Mouse (Mus musculus) liver, embryonic 12.5 days (tissue): ENCODE measurements at regions not wholly inside any gene's neighbourhood (a gene's known extent, or its start where the extent isn't known, plus 50 kb on each side); places are given as distances from the start of the nearest gene placed in this dataset.

Experiments
- ATAC-seq: fragments of 200-750 bp; cut with Nextera tagmentation; 2 replicates; pipeline ENCODE4 v1.8.0; 2017; ENCODE audit warnings: moderate number of reproducible peaks, mild to moderate bottlenecking, moderate library complexity
- H3K27ac ChIP-seq: fragments of 300-500 bp; sonication (generic); 2 replicates; pipeline ENCODE4 v1.5.1; 2016; ENCODE audit warnings: mild to moderate bottlenecking
- H3K27me3 ChIP-seq: fragments of 300-500 bp; sonication (generic); replicated peaks from 2 replicates; pipeline ENCODE4 v1.6.1; 2016; ENCODE audit warnings: mild to moderate bottlenecking, moderate library complexity
- H3K36me3 ChIP-seq: fragments of 300-500 bp; sonication (generic); 2 replicates; pipeline ENCODE4 v1.6.1; 2016; ENCODE audit warnings: mild to moderate bottlenecking, moderate library complexity
- H3K4me1 ChIP-seq: fragments of 300-500 bp; sonication (generic); 2 replicates; pipeline ENCODE4 v1.6.1; 2016
- H3K4me2 ChIP-seq: fragments of 300-500 bp; sonication (generic); 2 replicates; pipeline ENCODE4 v1.6.1; 2016; ENCODE audit warnings: mild to moderate bottlenecking, moderate library complexity
- H3K4me3 ChIP-seq: fragments of 300-500 bp; sonication (generic); 2 replicates; pipeline ENCODE4 v1.5.1; 2016; ENCODE audit warnings: mild to moderate bottlenecking, moderate library complexity
- H3K9ac ChIP-seq: fragments of 300-500 bp; sonication (generic); 2 replicates; pipeline ENCODE4 v1.6.1; 2016; ENCODE audit warnings: mild to moderate bottlenecking, moderate library complexity
- H3K9me3 ChIP-seq: fragments of 300-500 bp; sonication (generic); replicated peaks from 2 replicates; pipeline ENCODE4 v1.6.1; 2016; ENCODE audit warnings: mild to moderate bottlenecking, moderate library complexity
- WGBS: fragments of 180-500 bp; shearing (Covaris S2); methylation state at CpG from one replicate; pipeline ENCODE4 v1.1.7; 2016; ENCODE audit not compliant: insufficient replicate concordance; 5-methylcytosine and 5-hydroxymethylcytosine counted together

DNA sequence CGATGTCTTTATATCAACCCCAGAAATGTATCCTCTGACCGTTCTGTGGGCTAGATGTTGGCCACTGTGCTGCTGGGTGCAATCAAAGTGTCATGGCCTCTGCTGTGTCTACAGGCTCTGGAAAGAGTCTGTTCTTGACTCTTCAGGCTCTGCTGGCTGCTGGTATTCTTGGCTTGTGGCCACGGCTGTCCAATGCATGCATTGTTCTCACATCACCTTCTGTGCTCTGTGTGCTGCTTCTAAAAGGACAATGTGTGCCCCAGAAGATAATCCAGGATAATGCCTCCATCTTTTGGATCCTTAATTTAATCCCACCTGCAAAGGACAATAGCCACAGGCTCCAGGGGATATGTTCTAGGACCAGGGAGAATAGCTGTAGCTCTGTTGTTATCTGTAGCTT, 77.5 kb upstream of the Dapl1 start:
- Histone ChIP-seq H3K36me3 (no peaks in the 10 kb centered on the region), H3K9ac (no peak overlapping the region), H3K4me3 (no peak overlapping the region), H3K27ac (no peak overlapping the region), H3K27me3 (no peaks in the 10 kb centered on the region), H3K4me2 (no peak overlapping the region), H3K4me1 (no peaks in the 10 kb centered on the region), H3K9me3 (no peaks in the 10 kb centered on the region)
- no peak for ATAC-seq
- 73% methylated on average over 3 of the region's 3 CpGs for WGBS

DNA sequence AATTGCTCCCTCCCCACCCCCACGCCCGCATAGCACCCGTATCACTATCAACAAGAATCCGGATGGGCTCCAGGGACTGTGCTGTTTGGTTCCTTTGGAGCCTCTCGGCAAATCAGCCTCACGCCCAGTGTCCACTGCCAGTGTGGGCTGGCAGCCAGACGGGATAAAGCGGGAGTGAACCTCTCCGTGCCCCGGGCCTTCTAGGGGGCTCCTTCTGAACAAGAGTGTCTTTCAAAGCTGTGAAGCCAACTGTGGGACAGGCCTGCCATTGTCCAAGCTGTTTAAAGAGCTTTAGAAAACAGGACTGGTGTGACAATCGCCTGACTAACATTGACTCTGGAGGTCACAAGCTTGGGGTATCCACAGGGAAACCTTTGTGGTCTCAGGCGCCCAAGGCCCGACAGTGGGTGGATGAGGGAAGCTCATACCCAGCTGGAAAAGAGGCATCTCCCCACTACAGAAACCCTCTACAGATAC, 76.9 kb upstream of the Dapl1 start:
- 81% methylated on average over 13 of the region's 13 CpGs for WGBS
- Histone ChIP-seq H3K4me2 (no peak overlapping the region), H3K27ac (no peak overlapping the region), H3K4me3 (no peak overlapping the region), H3K27me3 (no peaks in the 10 kb centered on the region), H3K9ac (no peak overlapping the region), H3K9me3 (no peaks in the 10 kb centered on the region), H3K4me1 (no peaks in the 10 kb centered on the region), H3K36me3 (no peaks in the 10 kb centered on the region)
- no peak for ATAC-seq

DNA sequence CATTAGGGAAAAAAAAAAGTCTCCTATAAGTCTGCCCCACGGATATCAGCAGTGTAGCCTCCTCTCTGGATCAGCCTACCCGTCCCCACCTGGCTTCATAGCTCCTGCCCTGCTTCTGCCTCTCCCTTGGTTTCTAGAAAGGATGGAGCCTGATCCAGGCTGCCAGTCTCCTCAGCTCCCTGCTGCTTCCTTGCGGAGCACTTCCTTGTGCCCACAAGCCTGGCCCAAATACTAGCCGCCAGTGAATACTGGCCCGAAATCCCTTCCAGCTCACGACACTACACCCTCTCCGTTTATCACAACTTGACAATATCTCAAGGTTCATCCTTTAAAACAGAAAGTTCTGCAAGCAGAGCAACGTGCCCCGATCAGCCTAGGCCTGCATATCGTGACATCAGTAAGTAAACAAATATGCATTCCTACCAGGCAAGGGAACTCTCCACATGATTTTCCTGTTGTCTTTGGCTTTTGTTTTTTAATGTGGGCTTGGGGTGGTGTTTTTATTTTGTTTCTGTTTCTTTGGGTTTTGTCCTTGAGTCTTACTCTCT, 76.3 kb upstream of the Dapl1 start:
- H3K36me3 ChIP-seq: no peaks in the 10 kb centered on the region
- 66% methylated on average over 10 of the region's 10 CpGs for WGBS
- no peak overlapping the region for H3K27ac ChIP-seq
- H3K9ac ChIP-seq: no peak overlapping the region
- no peaks in the 10 kb centered on the region for H3K4me1 ChIP-seq
- H3K9me3 ChIP-seq: no peaks in the 10 kb centered on the region
- H3K4me2 ChIP-seq: no peak overlapping the region
- H3K4me3 ChIP-seq: no peak overlapping the region
- no peaks in the 10 kb centered on the region for H3K27me3 ChIP-seq
- ATAC-seq: no peak

DNA sequence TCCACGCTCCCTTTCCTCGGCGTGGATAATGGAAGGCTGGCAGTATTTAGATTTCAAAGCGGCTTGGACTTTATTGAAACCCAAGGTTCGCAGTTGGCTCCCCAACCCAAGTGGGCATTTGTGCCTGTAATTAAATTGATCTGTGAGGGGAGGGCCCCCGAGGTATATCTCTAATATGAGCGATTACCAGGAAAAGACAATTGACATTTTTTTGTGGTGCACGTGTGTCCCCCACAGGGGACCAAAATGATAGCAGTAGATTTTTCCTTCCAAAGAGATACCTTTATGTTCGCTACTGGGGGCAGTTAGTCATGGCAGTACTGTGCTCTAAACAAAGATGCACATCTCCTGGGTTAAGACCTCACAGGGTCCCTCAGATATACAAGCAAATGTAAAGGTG, 69.8 kb upstream of the Dapl1 start:
- ATAC-seq: no peak
- no peak overlapping the region for H3K27ac ChIP-seq
- no peak overlapping the region for H3K9ac ChIP-seq
- H3K4me1 ChIP-seq: no peaks in the 10 kb centered on the region
- no peaks in the 10 kb centered on the region for H3K9me3 ChIP-seq
- no peaks in the 10 kb centered on the region for H3K27me3 ChIP-seq
- no peaks in the 10 kb centered on the region for H3K36me3 ChIP-seq
- WGBS: 79% methylated on average over 9 of the region's 9 CpGs
- no peak overlapping the region for H3K4me2 ChIP-seq
- no peak overlapping the region for H3K4me3 ChIP-seq

DNA sequence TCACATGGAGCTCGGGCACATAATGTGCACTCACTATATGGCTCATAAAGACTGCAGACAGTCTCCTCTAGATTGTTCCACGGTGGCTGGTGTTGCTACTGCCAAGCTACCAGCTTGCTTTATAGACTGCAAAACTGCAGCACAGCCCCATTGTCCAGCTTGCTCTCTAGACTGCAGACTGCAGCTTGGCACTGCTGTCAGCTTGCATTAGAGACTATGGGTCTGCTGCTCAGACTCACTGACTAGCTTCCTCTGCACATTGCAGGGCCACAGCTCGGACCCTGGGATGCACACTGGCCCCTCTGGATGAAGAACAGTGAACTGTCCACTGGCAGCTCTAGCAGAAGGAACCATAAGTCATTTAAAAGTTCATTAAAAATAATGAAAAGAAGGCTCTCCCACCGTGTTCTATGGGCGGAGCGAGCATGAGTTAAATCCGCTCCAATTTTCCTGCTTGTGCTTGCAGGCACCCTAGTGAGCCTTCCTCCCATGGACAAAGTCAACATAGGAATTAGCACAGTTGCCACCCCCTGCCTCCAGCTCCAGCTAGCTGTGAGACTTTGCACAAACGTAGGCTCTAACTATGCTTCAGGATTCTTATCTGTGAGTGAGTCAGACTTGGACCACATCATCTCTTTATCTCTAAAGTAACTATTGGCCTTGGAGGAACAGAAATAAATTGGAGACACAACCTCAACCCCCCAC, 67.8 kb upstream of the Dapl1 start:
- no peaks in the 10 kb centered on the region for H3K4me1 ChIP-seq
- ATAC-seq: no peak
- WGBS: 58% methylated on average over 8 of the region's 8 CpGs
- no peaks in the 10 kb centered on the region for H3K36me3 ChIP-seq
- no peaks in the 10 kb centered on the region for H3K9me3 ChIP-seq
- no peak overlapping the region for H3K9ac ChIP-seq
- no peaks in the 10 kb centered on the region for H3K27me3 ChIP-seq
- H3K4me3 ChIP-seq: no peak overlapping the region
- H3K4me2 ChIP-seq: no peak overlapping the region
- no peak overlapping the region for H3K27ac ChIP-seq

DNA sequence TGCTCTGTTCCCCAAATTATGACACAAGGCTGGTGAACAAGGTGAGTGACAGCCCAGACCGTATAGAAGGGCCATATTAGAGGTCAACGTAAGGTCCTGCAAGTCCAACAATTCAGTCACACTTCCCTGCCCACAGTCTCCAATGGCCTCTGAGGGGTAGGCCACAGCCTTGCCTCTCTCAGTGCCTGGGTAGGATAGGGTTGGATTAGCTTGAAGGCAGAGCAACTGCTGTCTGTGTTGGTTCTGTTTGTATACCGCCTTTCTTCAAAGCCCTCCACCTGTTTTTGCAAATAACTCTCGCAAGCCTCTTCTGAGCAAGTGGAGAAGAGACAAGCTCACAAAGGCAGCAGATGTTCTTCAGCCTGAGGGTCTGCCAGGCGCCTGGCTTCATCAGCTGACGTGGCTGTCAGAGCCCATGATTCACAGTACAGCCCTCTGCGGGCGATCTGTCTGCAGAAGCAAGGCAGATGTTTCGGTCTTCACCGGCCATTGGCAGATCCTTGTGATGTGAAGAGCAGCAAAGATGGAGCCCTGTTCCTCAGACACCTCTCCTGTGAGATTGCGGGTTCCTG, 67.0 kb upstream of the Dapl1 start:
- no peaks in the 10 kb centered on the region for H3K27me3 ChIP-seq
- no peak overlapping the region for H3K4me2 ChIP-seq
- no peak overlapping the region for H3K27ac ChIP-seq
- no peaks in the 10 kb centered on the region for H3K9me3 ChIP-seq
- H3K36me3 ChIP-seq: no peaks in the 10 kb centered on the region
- H3K4me1 ChIP-seq: no peaks in the 10 kb centered on the region
- no peak overlapping the region for H3K4me3 ChIP-seq
- 70% methylated on average over 11 of the region's 11 CpGs for WGBS
- H3K9ac ChIP-seq: no peak overlapping the region
- ATAC-seq: no peak

DNA sequence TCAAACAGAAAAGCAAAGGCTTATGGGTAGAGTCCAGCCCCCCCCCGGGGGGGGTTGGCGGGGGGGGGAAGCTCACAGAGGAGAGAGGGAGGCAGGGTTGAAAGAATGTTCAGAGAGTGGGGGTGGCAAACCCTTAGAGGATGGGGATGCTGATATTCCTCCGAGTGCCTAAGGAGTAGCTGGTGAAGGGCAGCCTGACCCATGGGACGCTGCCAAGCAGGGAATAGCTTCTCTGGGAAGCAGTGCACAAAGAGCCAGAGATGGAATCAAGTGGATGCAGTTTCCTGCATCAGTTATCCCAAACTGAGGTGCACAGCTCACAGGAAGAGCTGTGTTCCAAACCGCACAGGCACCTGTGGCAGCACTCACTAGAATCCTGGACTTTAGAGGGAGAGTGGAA, 64.0 kb upstream of the Dapl1 start:
- H3K27ac ChIP-seq: no peak overlapping the region
- H3K27me3 ChIP-seq: no peaks in the 10 kb centered on the region
- WGBS: 62% methylated on average over 5 of the region's 5 CpGs
- ATAC-seq: no peak
- H3K36me3 ChIP-seq: no peaks in the 10 kb centered on the region
- H3K4me2 ChIP-seq: no peak overlapping the region
- H3K9me3 ChIP-seq: no peaks in the 10 kb centered on the region
- no peak overlapping the region for H3K4me3 ChIP-seq
- no peaks in the 10 kb centered on the region for H3K4me1 ChIP-seq
- no peak overlapping the region for H3K9ac ChIP-seq

DNA sequence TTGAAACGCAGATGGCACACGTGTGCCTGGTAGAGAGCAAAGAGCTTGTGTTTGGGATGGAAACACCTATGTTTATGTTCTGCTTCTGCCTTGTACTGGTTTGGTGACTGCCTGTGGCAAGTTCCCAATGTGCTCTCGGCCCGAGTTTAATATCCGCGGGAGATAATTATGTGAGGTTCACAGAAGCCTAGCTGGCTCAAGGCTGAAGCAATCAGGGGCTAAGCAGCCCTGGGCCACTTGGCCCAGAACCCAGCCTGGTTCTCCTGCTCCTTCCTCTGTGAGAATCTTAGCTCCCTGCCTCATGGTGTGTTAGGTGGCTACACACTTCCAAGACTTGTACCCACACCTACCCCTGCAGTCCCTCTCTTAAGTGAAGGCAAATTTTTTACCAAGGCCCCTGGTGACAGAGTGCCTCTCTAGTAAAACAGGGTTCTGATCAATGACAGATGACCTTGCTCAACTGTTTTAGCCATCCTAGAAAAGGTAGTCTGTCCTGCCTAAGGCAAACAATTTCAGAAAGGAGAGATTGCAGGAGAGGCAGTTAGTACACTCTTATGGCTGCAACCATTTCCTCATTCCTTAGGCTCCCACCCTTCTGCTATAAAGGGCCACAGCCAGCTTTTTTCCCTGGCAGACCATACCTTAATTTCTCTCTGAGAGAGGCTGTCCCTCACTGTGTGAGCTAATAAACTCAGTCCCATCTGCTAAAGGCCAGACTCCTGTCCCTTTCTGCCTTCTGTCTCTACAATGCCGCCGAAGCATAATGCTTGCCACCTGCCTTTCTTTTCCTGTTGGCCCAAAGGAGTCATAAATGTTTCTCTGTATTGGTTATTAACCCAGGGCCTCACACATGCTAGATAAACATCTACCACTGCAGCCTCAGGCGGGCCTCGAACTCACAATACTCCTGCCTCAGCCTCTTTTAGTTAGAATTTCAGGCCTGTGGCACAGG, 61.9 kb upstream of the Dapl1 start:
- Histone ChIP-seq H3K27me3 (no peaks in the 10 kb centered on the region), H3K9ac (no peak overlapping the region), H3K4me3 (no peak overlapping the region), H3K27ac (no peak overlapping the region), H3K4me2 (no peak overlapping the region), H3K36me3 (no peaks in the 10 kb centered on the region), H3K9me3 (no peaks in the 10 kb centered on the region), H3K4me1 (no peaks in the 10 kb centered on the region)
- 66% methylated on average over 10 of the region's 10 CpGs for whole genome bisulfite sequencing
- ATAC-seq: no peak

DNA sequence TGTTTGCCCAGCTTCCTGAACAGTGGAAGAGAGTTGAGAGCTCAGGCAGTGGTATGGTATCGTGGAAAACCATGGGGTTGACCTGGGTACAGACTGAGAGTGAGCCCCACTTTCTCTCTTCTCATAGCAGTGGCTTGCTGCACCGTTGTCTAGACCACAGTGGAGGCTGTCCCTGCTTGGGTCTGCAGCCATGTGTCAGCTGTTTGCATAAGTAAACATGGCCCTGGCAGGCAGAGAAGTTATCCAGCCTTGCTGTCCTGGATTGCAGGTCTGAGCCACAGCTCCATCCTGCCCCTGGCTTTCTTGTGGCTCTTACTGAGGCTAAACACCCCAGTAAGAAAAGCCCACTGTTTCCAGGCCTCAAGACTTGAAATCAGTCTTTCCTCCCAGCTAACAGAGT, 60.2 kb upstream of the Dapl1 start:
- Histone ChIP-seq H3K27ac (no peak overlapping the region), H3K4me3 (no peak overlapping the region), H3K9me3 (no peaks in the 10 kb centered on the region), H3K27me3 (no peaks in the 10 kb centered on the region), H3K36me3 (no peaks in the 10 kb centered on the region), H3K9ac (no peak overlapping the region), H3K4me1 (no peaks in the 10 kb centered on the region), H3K4me2 (no peak overlapping the region)
- ATAC-seq: peak; percentile 58; the same call in 1 of the 2 replicates
- 58% methylated on average over 2 of the region's 2 CpGs for WGBS

DNA sequence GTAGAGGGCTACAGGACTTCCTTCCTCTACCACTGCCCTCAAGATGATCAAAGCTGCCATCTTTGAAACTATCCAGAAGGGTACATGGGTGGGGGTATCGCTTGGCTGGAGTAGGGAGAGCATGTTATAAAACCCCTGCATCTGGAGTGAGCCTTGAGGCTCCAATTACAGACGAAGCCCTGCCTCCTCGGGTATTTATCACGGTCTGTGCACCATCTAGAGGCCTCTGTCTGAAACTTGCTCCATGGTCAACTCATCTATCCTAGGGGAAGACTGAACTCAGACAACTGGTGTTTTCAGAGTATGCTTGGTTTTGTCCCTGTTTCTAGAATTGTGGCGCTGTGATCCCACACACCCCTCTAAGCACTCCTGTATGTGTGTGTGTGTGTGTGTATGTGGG, 59.7 kb upstream of the Dapl1 start:
- 51% methylated on average over 5 of the region's 5 CpGs for WGBS
- Histone ChIP-seq H3K27ac (no peak overlapping the region), H3K4me1 (no peaks in the 10 kb centered on the region), H3K4me2 (no peak overlapping the region), H3K27me3 (no peaks in the 10 kb centered on the region), H3K9ac (no peak overlapping the region), H3K36me3 (no peaks in the 10 kb centered on the region), H3K9me3 (no peaks in the 10 kb centered on the region), H3K4me3 (no peak overlapping the region)
- ATAC-seq: no peak

DNA sequence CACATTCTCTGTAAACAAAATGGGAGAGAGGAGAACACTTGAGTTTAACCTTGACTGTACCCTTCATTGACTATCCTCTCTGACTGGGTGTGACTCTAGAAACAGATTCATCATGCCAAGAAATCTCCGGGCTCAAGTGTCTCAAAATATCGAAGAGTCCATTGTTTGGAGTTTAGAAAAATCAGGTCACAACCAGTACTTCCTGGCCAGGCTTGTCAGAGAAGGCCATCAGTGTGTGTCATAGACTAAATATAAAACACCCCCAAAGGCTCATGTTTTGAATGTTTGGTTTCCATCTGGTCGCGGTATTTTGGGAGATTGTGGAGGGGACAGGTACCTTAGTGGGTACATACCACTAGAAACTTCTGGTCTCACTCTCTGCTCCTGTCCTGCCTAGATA, 58.6 kb upstream of the Dapl1 start:
- no peaks in the 10 kb centered on the region for H3K9me3 ChIP-seq
- H3K27ac ChIP-seq: no peak overlapping the region
- no peak overlapping the region for H3K9ac ChIP-seq
- H3K27me3 ChIP-seq: no peaks in the 10 kb centered on the region
- H3K4me1 ChIP-seq: no peaks in the 10 kb centered on the region
- WGBS: 80% methylated on average over 4 of the region's 4 CpGs
- no peaks in the 10 kb centered on the region for H3K36me3 ChIP-seq
- ATAC-seq: no peak
- no peak overlapping the region for H3K4me3 ChIP-seq
- no peak overlapping the region for H3K4me2 ChIP-seq

DNA sequence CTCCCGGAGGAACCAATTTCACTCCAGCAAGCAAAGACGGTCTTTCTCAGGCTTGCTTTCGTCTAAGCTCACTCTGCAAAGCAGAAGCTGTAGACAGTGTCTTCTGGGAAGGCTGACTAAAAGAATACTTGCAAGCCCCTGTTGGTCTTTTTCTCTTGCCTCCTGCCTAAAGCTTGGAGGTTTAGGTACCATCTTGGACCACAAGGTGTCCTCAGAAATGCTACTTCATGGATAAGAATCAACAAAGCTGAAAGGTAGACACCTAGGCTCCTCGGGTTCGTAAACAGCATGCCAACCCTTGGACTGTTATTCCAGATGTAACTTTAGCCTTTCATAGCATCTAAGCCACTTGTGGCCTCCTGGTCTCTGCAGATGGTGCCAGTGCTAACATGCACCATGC, 53.0 kb upstream of the Dapl1 start:
- H3K4me3 ChIP-seq: no peak overlapping the region
- H3K36me3 ChIP-seq: no peaks in the 10 kb centered on the region
- no peaks in the 10 kb centered on the region for H3K9me3 ChIP-seq
- no peak for ATAC-seq
- H3K4me2 ChIP-seq: no peak overlapping the region
- H3K9ac ChIP-seq: no peak overlapping the region
- H3K27me3 ChIP-seq: no peaks in the 10 kb centered on the region
- H3K27ac ChIP-seq: no peak overlapping the region
- no peaks in the 10 kb centered on the region for H3K4me1 ChIP-seq
- WGBS: 75% methylated on average over 5 of the region's 5 CpGs
